Mouse (Mus musculus) C2C12 (cell line): ENCODE measurements around the gene Dach2. TPM values are rescaled to one million over a fixed set of nuclear protein-coding genes. Genes with fewer than 3 reads are reported as not detected.

Experiments used
- H3K27me3 ChIP-seq: one replicate; pipeline ENCODE4 v1.6.1; 2011; ENCODE audit not compliant: control insufficient read depth, insufficient read depth, insufficient read length
- H3K36me3 ChIP-seq: one replicate; pipeline ENCODE4 v1.6.1; 2011; ENCODE audit not compliant: control insufficient read depth, insufficient read depth
- H3K4me3 ChIP-seq: one replicate; pipeline ENCODE4 v1.5.1; 2011; ENCODE audit warnings: mild to moderate bottlenecking, control low read depth; ENCODE audit not compliant: poor library complexity, insufficient read depth, severe bottlenecking
- H3K79me2 ChIP-seq: one replicate; pipeline ENCODE4 v1.6.1; 2011; ENCODE audit not compliant: control insufficient read depth, insufficient read depth
- H3K79me3 ChIP-seq: one replicate; pipeline ENCODE4 v1.6.1; 2011; ENCODE audit warnings: low read depth, control low read depth
- H3ac ChIP-seq: one replicate; pipeline ENCODE3; 2011; ENCODE audit warnings: low read depth; ENCODE audit not compliant: control insufficient read depth, insufficient read length
- CEBPB ChIP-seq: IDR thresholded peaks from one replicate; pipeline ENCODE4 v1.6.1; 2011; ENCODE audit warnings: low read depth, mild to moderate bottlenecking, control low read depth, moderate library complexity
- CTCF ChIP-seq: IDR thresholded peaks from one replicate; pipeline ENCODE4 v1.5.1; 2011; ENCODE audit not compliant: control insufficient read depth, insufficient read depth, insufficient read length
- FOSL1 ChIP-seq: IDR thresholded peaks from one replicate; pipeline ENCODE4 v1.8.0; 2011; ENCODE audit warnings: mild to moderate bottlenecking, low read length; ENCODE audit not compliant: poor library complexity, insufficient read depth, severe bottlenecking
- MAX ChIP-seq: IDR thresholded peaks from one replicate; pipeline ENCODE4 v1.6.1; 2011; ENCODE audit warnings: mild to moderate bottlenecking, control low read depth
- MYOD1 ChIP-seq: IDR thresholded peaks from one replicate; pipeline ENCODE4 v1.6.1; 2011; ENCODE audit warnings: low read depth; ENCODE audit not compliant: control insufficient read depth, insufficient read length
- MYOG ChIP-seq: IDR thresholded peaks from one replicate; pipeline ENCODE4 v1.6.1; 2011; ENCODE audit not compliant: control insufficient read depth, insufficient read length; ENCODE audit errors: extremely low read depth
- USF1 ChIP-seq: IDR thresholded peaks from one replicate; pipeline ENCODE4 v1.6.1; 2011; ENCODE audit warnings: low read depth, mild to moderate bottlenecking, control low read depth, moderate library complexity
- polyA plus RNA-seq: library from polyadenylated mRNA; unstranded; fragments of >200 nt; fragmentation: generic; extraction: Trizol; gene quantifications from one replicate; pipeline ENCODE4 v1.2.1, GENCODE M21; 2012; ENCODE audit warnings: missing spikeins

The Dach2 gene
- polyA plus RNA-seq, 1 experiment: not detected

DNA sequence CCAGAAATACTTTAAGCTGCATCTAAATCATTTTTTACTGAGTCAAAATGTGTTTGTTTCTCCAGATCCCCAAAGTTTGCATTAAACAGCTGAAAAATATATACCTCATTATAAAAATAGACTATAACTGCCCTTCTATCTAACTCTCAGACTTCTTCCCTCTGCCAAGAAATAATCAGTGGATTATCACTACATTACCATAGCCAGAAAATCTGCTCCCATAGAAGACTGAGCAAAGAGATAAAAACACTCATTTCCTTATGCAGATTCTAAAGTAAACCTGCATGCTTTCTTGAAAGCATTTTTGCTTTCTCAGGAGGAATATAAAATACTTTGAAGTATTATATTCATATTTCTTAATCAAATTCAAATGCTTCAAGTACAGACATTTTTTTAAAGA, 368.8 kb downstream of the Dach2 start:
- Histone ChIP-seq H3ac (no peak overlapping the region), H3K4me3 (no peak overlapping the region), H3K27me3 (no peaks in the 10 kb centered on the region), H3K79me3 (no peaks in the 10 kb centered on the region), H3K79me2 (no peaks in the 10 kb centered on the region), H3K36me3 (no peaks in the 10 kb centered on the region)
- no peak for TF ChIP-seq CEBPB
- TF ChIP-seq USF1: no peak
- TF ChIP-seq CTCF: no peak
- no peak for TF ChIP-seq FOSL1
- no peak for TF ChIP-seq MYOG
- no peak for TF ChIP-seq MAX
- TF ChIP-seq MYOD1: no peak

GRCm38 (mm10) chrX:113687163-113687562, 389.9 kb downstream of the Dach2 start:
- no peaks in the 10 kb centered on the region for H3K79me2 ChIP-seq
- no peaks in the 10 kb centered on the region for H3K27me3 ChIP-seq
- H3K4me3 ChIP-seq: no peak overlapping the region
- TF ChIP-seq MYOD1: no peak
- no peak for TF ChIP-seq CTCF
- TF ChIP-seq FOSL1: no peak
- TF ChIP-seq MYOG: no peak
- TF ChIP-seq USF1: no peak
- TF ChIP-seq CEBPB: no peak
- TF ChIP-seq MAX: no peak
- H3K79me3 ChIP-seq: no peaks in the 10 kb centered on the region
- H3ac ChIP-seq: no peak overlapping the region
- H3K36me3 ChIP-seq: no peaks in the 10 kb centered on the region

GRCm38 (mm10) chrX:113712363-113712762, 415.1 kb downstream of the Dach2 start:
- H3K27me3 ChIP-seq: no peaks in the 10 kb centered on the region

DNA sequence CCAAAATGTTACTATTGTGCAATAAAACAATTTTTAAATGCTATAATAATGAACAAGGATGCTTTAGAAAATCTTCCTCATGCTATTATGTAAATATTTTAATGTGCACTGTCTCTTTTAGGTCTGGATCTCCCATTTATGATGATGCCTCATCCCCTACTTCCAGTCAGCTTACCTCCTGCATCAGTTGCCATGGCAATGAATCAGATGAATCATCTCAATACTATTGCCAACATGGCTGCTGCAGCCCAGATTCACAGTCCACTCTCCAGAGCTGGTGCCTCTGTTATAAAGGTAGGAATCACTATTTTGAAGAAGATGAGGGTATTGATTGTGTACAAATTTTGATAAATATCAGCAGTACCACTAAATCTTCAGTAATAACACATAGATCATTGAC, 426.8 kb downstream of the Dach2 start:
- Histone ChIP-seq H3K79me2 (no peaks in the 10 kb centered on the region), H3ac (no peak overlapping the region), H3K4me3 (no peak overlapping the region), H3K36me3 (no peaks in the 10 kb centered on the region), H3K79me3 (no peaks in the 10 kb centered on the region), H3K27me3 (no peaks in the 10 kb centered on the region)
- TF ChIP-seq CEBPB (no peak), CTCF (no peak), MYOG (no peak), FOSL1 (no peak)

More at GRCm38 (mm10) chrX:113712363-113712762, 415.1 kb downstream of the Dach2 start:
- no peak for TF ChIP-seq CTCF
- no peak for TF ChIP-seq MYOG
- TF ChIP-seq FOSL1: no peak
- TF ChIP-seq MYOD1: no peak
- no peak for TF ChIP-seq CEBPB
- no peak for TF ChIP-seq MAX
- Histone ChIP-seq H3K36me3 (no peaks in the 10 kb centered on the region), H3K4me3 (no peak overlapping the region), H3K79me2 (no peaks in the 10 kb centered on the region), H3K79me3 (no peaks in the 10 kb centered on the region), H3ac (no peak overlapping the region)

DNA sequence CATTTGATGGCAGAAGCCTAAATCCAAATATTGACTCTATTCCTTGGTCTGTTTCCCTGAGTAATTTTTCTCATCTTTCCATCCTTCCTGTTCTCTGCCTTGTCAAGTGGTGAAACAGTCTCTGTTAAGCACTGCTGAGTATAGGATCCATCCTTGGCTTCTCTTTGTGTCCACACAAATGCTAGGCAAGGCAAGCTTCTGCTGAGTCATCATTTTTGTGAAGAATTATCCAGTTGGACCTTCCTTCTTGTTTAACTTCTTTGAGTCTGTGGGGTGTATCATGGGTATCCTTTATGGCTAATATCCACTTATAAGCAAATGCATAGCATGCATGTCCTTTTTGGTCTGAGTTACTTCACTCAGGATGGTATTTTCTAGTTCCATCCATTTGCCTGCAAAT, 449.8 kb downstream of the Dach2 start:
- H3ac ChIP-seq: no peak overlapping the region
- no peaks in the 10 kb centered on the region for H3K36me3 ChIP-seq
- no peak overlapping the region for H3K4me3 ChIP-seq
- H3K27me3 ChIP-seq: no peaks in the 10 kb centered on the region
- H3K79me2 ChIP-seq: no peaks in the 10 kb centered on the region
- TF ChIP-seq MYOD1: no peak
- TF ChIP-seq USF1: no peak
- TF ChIP-seq FOSL1: no peak
- no peaks in the 10 kb centered on the region for H3K79me3 ChIP-seq

- no peaks in the 10 kb centered on the region for H3K79me3 ChIP-seq
- H3K36me3 ChIP-seq: no peaks in the 10 kb centered on the region
- no peaks in the 10 kb centered on the region for H3K27me3 ChIP-seq
- H3K79me2 ChIP-seq: no peaks in the 10 kb centered on the region
- no peak for TF ChIP-seq MAX
- TF ChIP-seq FOSL1: no peak
- TF ChIP-seq MYOD1: no peak
- no peak for TF ChIP-seq USF1
- no peak for TF ChIP-seq MYOG
- TF ChIP-seq CEBPB: no peak
- TF ChIP-seq CTCF: no peak
- H3K4me3 ChIP-seq: no peak overlapping the region
- H3ac ChIP-seq: no peak overlapping the region
Observed at GRCm38 (mm10) chrX:113792264-113792663, 495.0 kb downstream of the Dach2 start.
